Mouse (Mus musculus): ENCODE measurements around the gene Pdzrn3. TPM values are rescaled to one million over a fixed set of nuclear protein-coding genes. Genes with fewer than 3 reads are reported as not detected.

The Pdzrn3 gene
- total RNA-seq, 2 experiments from 2014 or later, result 8.6 to 9.0 TPM

DNA sequence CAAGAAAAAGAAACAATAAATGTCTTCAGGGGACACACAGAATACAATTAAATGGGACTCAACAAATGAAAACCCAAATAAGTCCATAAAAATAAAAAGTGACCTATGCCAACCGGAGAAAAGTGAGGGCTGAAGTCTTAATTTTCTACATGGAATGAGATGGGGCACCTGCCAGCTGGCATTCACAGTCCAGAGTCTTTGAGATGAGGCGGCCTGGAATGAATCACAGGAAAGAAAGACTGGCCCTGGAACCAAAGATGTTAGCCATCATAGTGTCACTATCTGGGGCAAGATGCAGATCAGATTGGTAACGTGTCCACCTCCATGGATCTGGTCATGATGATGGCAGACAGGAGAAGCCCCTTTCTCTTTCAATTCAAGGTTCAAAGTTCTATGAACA, 50.5 kb downstream of the Pdzrn3 start:
- no peak for DNase-seq

DNA sequence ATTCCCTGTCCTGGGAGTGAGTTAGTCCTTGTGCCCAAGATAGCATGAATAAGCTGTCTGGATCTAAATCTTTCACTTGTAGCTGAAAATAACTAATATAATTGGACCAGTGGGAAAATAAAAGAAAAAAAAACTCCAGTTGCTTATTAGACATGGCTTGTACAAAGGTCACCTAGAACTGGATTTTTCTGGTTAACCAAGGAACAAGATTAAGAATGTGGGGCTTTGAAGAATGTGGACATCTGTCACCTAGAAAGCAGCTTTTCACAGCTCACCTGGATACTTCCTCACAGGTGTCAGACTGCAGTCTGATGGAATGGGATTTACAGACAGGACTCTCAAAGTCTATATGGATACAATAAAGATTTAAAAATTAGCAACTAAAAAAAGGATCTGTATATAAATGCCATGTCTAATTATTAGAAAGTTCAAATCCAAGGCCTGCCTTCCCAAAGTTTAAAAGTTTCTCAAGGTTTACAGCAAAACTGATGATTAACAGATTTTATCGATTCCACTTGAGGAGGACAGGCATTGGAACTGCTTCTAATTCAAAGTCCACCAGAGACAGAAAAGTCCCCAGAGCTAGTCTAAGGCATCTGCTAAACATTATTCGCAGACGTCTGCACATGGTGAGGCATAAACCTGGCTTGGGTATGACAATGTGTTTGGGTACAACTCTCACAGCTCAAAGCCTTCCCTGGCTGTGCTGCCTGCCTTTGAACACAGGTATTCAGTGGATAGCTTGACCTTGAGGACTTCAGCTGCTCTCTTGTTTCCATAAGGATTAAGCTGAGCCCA, 51.7 kb downstream of the Pdzrn3 start:
- no peak for DNase-seq

DNA sequence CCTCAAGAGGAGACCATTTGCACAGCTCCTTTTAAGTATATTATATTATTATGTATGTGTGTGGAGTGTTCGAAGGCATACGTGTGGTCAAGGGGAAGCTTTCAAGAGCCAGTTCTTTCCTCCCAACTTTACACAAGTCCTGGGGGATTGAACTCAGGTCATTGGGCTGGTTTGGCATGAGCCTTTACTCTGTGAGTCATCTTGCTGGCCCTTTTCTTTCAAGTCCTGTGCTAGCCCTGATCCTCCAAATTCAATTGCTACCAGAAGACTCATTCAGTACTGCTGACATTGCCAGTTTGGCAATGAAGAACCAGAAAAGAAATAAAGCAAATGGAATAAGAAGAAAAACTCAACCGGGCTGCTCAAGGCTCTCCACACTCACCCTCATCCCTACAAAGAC, 55.1 kb downstream of the Pdzrn3 start:
- DNase-seq, result no peak

DNA sequence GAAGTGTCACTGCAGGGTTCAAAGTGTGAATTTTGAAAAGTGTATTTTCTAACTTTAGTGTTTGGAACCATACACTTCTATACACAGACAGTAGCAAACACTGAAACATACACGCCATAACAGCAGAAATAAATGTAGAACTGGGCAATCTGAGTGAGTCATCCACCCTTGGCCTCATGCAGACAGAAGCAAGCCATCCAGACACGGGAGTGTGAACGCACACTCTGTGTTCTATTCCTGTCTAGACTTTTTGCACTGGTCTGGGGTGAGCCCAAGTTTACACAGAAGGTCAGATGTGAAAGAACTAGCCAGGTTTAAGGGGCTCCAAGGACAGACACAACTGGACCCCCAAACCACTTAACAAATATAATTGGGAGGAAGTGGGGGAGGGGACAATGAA, 57.3 kb downstream of the Pdzrn3 start:
- DNase-seq, result no peak

DNA sequence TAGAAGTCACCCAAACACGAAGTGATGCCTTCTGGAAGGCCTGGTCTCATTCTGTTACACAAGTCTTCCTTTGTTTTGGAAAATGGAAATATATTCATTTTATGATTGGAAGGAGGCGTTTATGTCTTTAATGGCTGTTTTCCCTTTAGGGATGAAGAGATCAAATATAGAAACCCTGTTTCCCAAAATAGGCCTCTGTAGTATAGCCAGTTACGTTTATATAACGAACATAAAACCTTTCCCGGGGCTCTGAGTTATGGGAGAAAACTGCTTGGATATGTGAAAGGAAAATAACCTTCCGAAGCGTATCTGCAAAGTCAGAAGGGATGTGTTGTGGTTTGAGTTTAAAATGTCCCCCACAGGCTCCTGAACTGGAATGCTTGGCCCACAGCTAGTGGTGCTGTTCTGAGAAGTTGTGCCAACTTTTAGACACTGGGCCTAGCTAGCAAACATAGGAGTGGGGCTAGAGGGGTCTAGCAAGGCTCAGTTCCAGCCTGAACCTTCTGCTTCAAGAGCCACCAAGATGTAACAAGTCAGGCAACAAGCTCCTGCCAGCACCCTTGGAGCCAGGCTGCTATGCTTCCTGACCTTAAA, 58.2 kb downstream of the Pdzrn3 start:
- no peak for DNase-seq

DNA sequence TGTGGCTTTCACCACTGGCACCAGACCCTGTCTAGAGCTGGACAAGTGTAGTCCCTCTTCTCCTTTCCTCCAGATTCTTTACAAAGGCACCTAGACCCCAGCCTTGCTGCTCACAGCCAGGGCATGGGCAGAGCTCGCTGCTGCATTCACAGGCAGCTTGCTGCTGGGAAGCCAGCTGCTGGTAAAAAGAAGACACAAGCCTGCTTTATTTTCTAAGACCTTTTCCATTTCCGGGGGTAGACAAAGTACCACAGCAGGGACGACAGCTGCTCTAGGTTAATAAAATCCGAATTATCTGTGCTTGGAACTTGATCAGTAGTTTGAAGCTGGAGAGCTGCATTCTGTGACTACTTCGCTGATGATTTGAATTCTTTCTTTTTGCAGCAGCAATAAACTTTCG, 59.2 kb downstream of the Pdzrn3 start:
- DNase-seq, result no peak

DNA sequence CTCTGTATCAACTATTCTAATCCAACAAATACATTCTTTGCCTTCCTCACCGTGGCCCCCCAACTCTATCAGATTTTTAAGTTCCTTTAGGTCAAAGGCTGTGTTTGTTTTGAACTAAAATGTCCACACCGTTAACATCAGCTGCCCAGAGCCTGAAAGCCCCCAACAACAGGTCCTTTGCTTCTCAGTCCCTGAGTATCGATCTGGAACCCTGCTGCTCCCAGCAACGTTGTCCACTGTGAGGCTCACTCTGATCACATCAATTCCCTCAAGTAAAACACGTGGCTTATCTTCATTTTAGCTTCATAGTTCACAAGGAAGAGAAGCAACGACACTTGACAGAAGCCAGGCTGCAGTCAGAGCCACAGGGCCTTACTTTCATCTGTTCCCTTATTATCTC, 66.3 kb downstream of the Pdzrn3 start:
- DNase-seq, result no peak

DNA sequence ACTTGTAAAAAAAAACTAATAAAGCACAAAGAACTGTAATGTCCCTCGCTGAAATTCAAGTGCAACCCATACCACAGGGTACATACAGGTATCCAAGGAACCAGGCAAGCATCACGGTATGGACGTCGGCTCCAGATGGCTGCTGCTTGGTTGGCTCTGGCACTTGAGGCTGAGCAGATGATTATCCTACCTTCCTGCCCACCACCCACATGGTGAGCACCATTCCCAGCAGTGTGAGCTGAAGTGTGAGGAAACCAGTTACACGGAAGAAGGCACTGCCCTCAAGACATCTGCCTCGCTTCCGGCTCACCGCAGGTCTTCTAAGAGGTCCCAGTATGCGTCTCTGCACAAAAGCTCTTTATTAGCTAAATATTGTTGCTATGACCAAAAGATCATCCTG, 67.2 kb downstream of the Pdzrn3 start:
- DNase-seq, result no peak

DNA sequence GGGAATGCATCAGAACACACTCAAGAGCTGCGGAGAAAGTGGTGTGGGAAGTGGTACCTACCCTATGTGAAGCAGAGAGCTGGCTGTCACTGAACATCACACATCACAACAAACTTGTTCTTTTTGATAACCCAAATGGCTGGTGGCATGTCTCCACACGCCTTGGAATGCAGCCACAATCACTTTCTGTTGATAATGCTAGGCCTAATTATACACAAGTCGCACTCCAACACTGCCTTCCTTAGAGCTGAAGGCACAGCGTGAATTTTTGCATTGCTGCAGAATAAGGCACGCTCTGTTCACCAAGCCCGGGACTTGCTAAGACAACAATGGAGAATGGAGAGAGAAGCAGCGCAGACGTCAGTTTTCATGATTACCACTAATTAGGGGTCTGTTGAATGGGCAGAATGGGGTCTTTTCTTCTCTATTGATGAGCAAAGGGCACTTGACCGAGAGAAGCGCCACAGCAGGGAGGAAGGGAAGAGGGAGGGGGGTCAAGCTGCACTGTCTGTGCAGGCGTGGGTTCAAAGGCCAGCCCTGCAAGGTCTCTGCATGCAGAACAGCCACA, 69.6 kb downstream of the Pdzrn3 start:
- DNase-seq, result peak; percentile 56 to 57

DNA sequence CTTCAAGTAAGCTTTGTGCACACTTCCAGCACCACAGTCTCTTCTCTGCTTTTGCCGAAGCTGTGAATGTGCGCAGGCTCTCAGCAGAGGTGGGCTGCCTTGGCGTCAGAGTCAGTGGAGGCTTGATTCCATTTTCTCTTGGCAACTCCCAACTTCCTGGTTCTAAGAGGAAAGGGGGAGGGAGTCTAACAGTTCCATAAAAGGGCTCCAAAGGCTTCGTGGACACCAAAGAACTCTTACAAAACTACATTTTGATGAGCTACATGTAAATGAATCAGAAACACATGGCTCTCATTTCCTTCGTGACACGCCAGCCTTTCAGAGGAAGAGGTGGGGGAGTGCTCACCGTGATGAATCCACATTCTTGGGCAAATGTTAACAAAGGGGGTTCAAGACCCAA, 70.9 kb downstream of the Pdzrn3 start:
- DNase-seq, result no peak

DNA sequence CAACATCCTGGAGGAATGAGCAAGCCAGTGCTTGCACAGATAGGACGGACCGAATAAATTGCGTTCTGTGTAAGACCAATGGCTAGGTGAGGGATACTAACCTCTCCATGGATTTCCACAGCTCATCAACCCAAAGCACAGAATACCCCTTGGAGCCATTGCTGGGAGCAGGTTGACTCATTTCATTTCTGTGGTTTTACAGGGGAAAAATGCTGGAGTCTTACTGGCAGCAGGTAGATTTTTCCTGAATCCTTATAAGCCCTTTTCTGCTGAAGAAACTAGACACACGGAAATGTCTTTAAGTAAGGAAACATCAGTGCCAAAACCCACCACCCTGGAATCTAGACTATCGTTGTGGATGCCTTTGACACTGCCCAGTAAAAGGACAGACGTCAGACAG, 72.2 kb downstream of the Pdzrn3 start:
- DNase-seq, result no peak

DNA sequence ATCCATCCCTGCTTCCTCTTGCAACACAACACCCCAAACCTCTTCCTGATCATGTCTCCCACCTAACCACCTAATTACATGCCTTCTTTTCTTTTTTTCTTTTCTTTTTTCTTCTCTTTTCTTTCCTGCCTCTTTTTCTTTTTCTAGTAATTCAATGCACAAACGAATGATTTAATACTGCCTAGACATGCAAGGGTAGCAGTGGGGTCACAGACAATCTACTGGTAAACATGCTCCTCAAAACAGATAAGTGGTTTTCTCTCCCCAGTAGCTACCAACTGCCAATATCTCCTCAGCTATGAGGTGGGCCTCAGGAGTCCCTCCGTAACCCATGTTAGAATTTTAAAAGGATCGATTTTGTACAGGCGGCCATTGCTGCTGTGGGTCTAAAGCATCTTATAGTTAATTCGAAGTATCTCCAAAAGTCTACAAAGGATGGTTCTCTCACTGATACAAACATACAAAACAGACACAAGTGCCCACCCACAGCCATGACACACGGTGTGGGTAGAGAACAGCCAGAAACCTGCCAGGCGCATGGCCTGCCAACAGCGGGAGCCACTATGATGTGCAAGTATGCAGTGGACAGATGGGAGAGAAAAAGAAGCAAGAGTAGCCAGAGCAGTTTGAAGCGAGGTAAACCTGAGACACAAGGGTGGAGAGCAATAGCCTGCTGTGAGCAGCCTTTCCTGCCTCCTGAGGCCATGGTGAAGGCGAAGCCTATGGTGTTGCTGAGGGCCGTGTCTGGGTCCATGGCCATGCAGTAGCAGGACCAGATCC, 73.5 kb downstream of the Pdzrn3 start:
- no peak for DNase-seq

DNA sequence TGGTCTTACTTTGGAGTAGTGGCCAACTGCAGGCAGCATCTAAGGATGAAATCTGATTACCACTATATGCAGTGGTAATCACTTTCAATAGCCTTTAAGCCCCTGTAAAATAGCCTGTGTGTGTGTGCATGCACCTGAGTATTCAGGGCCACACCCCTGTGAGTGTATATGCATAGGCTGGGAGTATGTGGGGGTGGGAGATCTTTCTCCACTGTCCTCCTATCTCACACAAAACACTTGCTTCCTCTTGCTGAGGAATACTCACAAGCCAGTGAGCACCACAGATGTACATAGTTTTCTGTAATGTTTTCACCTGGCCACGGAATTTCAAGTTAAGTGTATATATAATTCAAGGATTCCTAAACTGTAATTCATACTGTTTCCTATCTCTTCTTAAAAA, 74.2 kb downstream of the Pdzrn3 start:
- DNase-seq, result no peak

DNA sequence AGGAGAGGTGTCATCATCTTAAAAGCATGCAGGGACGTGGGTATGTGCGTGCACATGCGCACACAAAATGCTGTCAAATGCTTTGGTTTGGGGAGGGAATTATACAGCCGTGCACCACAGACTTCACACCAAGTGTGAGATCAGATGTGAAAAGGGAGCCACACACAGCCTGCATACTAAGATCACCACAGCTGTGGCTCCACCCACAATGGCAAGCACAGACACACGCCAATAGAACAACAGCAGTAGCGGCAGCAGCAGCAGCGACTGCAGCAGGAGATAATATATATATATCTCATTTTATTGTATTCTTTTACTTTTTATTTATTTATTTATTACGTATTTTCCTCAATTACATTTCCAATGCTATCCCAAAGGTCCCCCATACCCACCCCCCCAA, 76.5 kb downstream of the Pdzrn3 start:
- no peak for DNase-seq

DNA sequence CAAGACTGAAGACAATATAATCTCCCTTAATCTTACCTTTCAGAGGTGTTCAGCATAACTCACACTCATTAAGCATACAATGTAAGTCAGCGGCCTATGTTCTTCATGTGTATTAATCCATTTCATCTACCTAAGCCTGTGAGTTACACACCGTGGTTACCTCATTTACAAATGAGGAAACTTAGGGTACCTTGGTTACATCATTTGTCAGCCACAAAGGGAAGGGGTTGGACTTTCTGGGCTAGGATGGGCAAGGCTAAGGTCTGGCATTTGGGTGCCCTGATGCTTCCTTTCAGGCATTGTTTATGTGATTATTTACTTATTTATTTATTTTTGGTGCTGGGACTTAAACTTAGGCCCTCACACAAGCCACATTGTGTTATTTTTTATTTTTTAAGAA, 78.3 kb downstream of the Pdzrn3 start:
- DNase-seq, result no peak

DNA sequence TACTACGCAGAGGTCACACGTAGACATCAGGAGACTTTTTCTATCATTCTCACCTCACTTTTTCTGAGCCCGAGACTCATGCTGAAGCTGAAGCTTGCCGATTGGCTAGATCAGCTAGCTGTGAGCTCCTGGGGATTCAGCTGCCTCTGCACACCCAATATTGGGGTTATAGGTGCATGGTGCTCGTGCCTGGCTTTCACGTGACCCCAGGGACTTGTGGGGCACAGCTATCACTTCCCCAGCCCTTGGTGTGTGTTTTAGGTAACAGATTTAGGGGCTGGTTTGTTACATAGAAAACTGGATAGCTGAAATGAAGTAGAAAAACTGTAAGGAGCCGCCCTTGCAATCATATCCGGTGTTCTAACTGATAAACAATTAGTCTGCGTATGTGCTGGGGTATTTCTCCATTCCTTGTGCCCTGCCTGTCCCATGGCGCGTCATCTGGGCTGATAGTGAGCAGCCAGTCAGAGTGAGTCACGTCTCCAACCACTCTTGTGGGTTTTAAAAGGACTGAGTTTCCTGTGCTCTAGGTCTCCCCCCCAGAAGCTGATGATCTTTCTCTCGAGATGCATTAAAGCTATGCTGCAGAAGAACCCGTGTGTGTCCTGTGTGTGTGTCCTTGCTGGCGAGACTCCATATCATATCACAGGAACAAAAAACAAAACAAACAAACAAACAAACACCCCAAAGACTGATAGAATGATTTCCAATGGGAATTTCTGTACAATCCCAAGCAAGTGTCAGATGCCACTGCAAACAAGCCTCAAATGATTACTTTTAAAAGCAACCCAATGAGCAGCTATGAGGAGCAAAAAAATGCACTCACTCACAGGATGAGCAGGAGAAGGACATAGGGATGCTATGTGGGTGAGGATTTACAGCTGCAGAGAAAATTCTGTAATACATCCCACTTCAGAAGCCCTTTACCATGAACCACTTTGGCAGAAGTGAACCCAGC, 79.9 kb downstream of the Pdzrn3 start:
- no peak for DNase-seq

DNA sequence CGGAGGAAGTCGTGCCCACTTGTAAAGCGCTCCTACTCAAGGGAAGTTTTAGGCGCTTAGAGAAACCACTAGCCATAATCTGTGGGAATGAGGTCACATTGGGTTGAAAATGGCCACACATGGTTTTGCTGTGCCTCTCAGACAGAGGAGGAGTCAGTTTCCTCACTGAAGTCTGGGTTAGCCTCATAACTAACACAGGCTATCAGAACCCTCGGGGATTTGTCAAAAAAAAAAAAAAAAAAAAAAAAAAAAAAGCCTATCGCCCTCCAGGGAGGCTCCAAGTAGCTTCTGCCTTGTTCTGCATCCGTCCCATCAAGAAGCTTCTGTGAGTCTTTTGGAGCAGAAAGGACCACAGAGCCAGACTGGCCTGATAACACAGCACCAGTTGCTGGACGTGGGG, 80.7 kb downstream of the Pdzrn3 start:
- DNase-seq, result no peak

DNA sequence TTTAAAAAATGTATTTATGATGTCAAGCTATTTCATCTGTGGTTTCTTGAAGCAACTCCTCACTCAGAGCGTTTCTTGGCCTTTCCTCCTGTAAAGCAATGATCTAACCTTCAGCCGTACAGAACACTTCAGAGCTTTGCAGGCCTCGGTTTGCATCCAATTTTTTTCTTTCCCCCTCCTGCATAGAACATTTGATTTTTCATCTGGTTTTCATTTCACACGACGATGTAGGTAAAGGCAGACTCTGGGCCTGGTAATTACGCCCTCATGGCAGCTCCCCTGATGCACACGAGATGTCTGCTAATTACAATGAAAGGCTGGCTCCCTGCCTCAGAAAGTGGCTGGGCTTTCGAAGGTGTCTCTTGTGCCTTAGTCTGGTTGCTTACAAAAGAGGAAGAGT, 81.4 kb downstream of the Pdzrn3 start:
- no peak for DNase-seq

DNA sequence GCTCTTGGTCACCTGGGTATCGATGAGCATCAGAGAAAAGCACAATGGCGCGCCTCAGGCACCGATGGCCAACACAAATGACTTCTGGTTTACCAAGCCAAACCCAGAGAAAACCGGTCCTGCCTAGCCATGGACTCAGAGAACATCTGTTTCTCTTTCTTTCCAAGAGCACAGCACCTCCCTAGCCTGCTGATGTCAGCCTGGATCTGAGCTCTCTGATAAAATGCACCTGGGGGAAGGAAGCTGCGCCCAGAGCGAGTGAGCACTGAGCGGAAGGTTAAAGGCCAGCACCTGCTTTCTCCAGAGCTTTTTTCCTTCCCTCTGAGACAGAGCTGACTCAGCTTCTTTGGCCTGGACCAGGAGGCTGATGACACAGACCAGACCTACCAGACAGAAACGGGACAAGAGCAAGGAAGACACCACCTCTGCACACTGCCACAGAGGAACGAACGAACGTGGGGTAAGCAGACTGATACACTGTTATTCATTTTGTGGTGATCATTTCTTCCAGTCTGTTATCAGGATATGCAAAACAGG, 84.6 kb downstream of the Pdzrn3 start:
- no peak for DNase-seq

DNA sequence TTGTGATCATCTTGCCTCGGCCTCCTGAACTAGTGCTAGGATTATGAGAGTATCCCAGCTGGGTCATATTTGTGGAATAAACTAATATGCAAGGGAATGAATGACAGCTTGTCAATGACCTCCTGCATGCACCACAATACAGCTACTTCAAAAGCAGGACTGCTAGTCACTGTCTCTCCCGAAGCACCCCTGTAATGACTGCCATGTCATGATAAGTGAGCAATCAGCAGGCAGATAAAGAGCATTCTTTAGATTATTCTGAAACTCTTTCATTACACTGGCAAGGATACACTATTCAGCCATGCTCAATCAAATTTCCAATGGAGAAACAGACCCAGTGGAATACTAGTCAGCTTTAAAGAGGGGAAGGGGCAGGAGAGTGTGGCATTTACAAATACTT, 85.8 kb downstream of the Pdzrn3 start:
- no peak for DNase-seq

DNA sequence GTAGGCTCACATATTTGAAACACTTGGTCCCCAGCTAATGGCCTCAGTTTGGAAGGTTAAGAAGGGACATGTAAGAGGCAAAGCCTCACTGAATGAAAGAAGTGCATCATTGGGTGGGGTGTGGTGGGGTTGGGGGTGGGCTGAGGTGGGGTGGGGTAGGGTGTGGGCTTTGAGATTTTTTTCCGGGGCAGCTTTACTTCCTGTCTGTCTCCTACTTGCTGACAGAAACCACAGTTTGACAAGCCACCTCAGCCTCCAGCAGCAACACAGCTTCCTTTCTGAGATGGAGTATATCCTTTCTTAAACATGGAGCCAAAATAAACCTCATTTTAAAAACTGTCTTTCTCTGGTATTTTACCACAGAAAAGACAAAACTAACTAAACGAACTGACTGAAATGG, 87.5 kb downstream of the Pdzrn3 start:
- no peak for DNase-seq

DNA sequence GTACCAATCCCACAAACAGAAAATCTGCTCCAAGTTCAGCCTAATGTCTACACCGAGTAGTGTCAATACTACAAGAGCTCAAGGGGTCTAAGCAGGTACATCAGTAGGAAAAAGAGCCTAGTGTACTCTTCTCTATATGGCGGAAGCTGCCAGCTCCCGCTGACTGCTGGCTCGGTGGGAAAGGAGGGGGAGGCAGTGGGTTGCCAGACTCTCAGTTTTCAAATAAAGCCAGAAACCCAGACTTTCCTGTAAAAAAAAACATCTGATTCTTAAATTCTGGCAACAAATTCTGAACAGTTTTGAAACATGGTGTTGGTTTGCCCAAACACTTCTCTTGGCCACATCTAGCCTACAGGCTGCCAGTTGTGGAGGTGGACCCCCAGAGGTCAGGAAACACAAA, 88.3 kb downstream of the Pdzrn3 start:
- peak; percentile 24 to 28 for DNase-seq

Measured in layer of hippocampus, postnatal 36 days (tissue).